Mouse (Mus musculus): ENCODE data around the gene Rpl4.

- TF ChIP-seq CTCF (IDR thresholded peaks at IDR 0.05; ENCODE audit: low read depth, low read length) (no peak), TAL1 (conservative IDR thresholded peaks at IDR 0.05; ENCODE audit: low read depth, low read length) (no peak)
Measured at GRCm38 (mm10) chr9:64219772-64220420, 46.7 kb downstream of the Rpl4 start.
